Mouse (Mus musculus) liver, embryonic 14.5 days (tissue): ENCODE measurements at regions not wholly inside any gene's neighbourhood (a gene's known extent, or its start where the extent isn't known, plus 50 kb on each side); places are given as distances from the start of the nearest gene placed in this dataset.

ENCODE experiments used
- CTCF ChIP-seq: IDR thresholded peaks from 2 replicates; pipeline ENCODE4 v1.5.1; 2016; ENCODE audit warnings: antibody characterized with exemption, low read depth, control low read depth
- EP300 ChIP-seq: IDR thresholded peaks from 2 replicates; pipeline ENCODE4 v1.6.1; 2016; ENCODE audit warnings: antibody characterized with exemption, low read depth

- TF ChIP-seq CTCF (no peak), EP300 (no peak)
Measured at GRCm38 (mm10) chr1:168681685-168682491, 249.8 kb upstream of the Pbx1 start.
